In the genomic region with DNA sequence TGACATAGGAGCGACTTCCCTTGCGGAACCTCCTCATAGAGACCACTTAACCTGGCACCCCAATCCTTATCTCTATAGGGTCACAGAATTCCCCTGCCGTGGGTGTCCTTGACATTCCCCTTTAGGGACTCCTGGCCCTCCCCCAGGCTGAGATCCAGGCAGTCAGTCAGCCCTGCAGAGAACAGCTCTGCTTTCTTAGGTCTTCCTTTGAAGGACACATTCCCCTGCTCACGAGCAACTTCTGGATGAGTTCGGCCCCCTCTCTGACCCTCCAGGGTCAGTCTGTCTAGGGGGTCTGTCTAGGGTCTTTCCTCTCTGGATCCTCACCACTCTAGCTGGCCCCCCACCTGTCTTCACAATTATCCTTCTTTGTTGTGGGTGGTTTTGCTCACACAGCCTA, we compare ENCODE assay signal across 11 mouse cellular contexts. TPM values are rescaled to one million over a fixed set of nuclear protein-coding genes. Genes with fewer than 3 reads are reported as not detected.
DNase-seq lines count a peak whose midpoint lies in the region; ATAC-seq lines count a peak whose summit lies in the region.
"Had no signal": no experiment of that assay in that cellular context is flagged by ENCODE, and none has a peak within 500 bp of the region (broad histone marks: within the 10 kb centered on the region; RNA-seq: fewer than 3 reads in every experiment).

No protein-coding gene starts in this region.

- H3K36me3 ChIP-seq in forebrain, embryonic 10.5 days (replicated peaks), result no peaks in the 10 kb centered on the region
- H3K36me3 ChIP-seq in forebrain, embryonic 13.5 days (ENCODE audit: poor library complexity, severe bottlenecking), result no peaks in the 10 kb centered on the region
- no peaks in the 10 kb centered on the region for H3K36me3 ChIP-seq in liver, embryonic 11.5 days (ENCODE audit: control insufficient read depth, insufficient read depth, low read length)
- no peaks in the 10 kb centered on the region for H3K36me3 ChIP-seq in hindbrain, embryonic 15.5 days
- no peaks in the 10 kb centered on the region for H3K36me3 ChIP-seq in midbrain, embryonic 16.5 days (ENCODE audit: control insufficient read depth, insufficient read depth, low read length)

- WGBS in forebrain, embryonic 10.5 days, result 33% methylated on average over 5 of the region's 5 CpGs
- WGBS in forebrain, embryonic 13.5 days, result 37% methylated on average over 5 of the region's 5 CpGs
- 24% methylated on average over 5 of the region's 5 CpGs for WGBS in liver, embryonic 11.5 days
- 37% methylated on average over 5 of the region's 5 CpGs for WGBS in hindbrain, embryonic 15.5 days
- WGBS in midbrain, embryonic 16.5 days, result 32% methylated on average over 5 of the region's 5 CpGs

- peak overlapping the region; percentile 48 for H3K4me3 ChIP-seq in forebrain, embryonic 10.5 days
- H3K4me3 ChIP-seq in forebrain, embryonic 13.5 days, result no peak overlapping the region
- H3K4me3 ChIP-seq in liver, embryonic 11.5 days (ENCODE audit: low read depth, low read length), result peak overlapping the region; percentile 19
- peak overlapping the region; percentile 32; the same call in 1 of the 2 replicates for H3K4me3 ChIP-seq in hindbrain, embryonic 15.5 days
- no peak overlapping the region for H3K4me3 ChIP-seq in midbrain, embryonic 16.5 days (ENCODE audit: low read depth, low read length)

- peak overlapping the region; percentile 67; the same call in 1 of the 2 replicates for H3K27ac ChIP-seq in forebrain, embryonic 10.5 days
- H3K27ac ChIP-seq in forebrain, embryonic 13.5 days, result no peak overlapping the region
- H3K27ac ChIP-seq in liver, embryonic 11.5 days (ENCODE audit: low read depth, low read length), result no peak overlapping the region
- H3K27ac ChIP-seq in hindbrain, embryonic 15.5 days (replicated peaks), result no peak overlapping the region
- no peak overlapping the region for H3K27ac ChIP-seq in midbrain, embryonic 16.5 days (ENCODE audit: low read length)

- peaks cover 78% of the 10 kb centered on the region for H3K27me3 ChIP-seq in forebrain, embryonic 10.5 days (ENCODE audit: poor library complexity, severe bottlenecking)
- H3K27me3 ChIP-seq in forebrain, embryonic 13.5 days, result peaks cover 52% of the 10 kb centered on the region
- peaks cover 72% of the 10 kb centered on the region for H3K27me3 ChIP-seq in liver, embryonic 11.5 days (replicated peaks; ENCODE audit: control insufficient read depth, insufficient read depth, low read length)
- H3K27me3 ChIP-seq in hindbrain, embryonic 15.5 days, result peaks cover 37% of the 10 kb centered on the region
- H3K27me3 ChIP-seq in midbrain, embryonic 16.5 days (ENCODE audit: control insufficient read depth, insufficient read depth, low read depth, low read length), result peaks cover 27% of the 10 kb centered on the region

- no peak for ATAC-seq in forebrain, embryonic 13.5 days
- ATAC-seq in liver, embryonic 11.5 days (replicated peaks; ENCODE audit: low FRiP score), result no peak
- no peak for ATAC-seq in hindbrain, embryonic 15.5 days (ENCODE audit: low FRiP score, low read depth)
- no peak for ATAC-seq in midbrain, embryonic 16.5 days
- ATAC-seq in megakaryocyte-erythroid progenitor cell, adult 5-6 weeks (replicated peaks; ENCODE audit: low FRiP score, low TSS enrichment, poor library complexity, severe bottlenecking), result no peak

- no peak overlapping the region for H3K4me2 ChIP-seq in forebrain, embryonic 13.5 days
- peak overlapping the region; percentile 53 for H3K4me2 ChIP-seq in liver, embryonic 11.5 days
- peak overlapping the region; percentile 50 for H3K4me2 ChIP-seq in hindbrain, embryonic 15.5 days
- H3K4me2 ChIP-seq in midbrain, embryonic 16.5 days (ENCODE audit: low read length), result 0 out of 2 replicates have a peak overlapping the region, but pooled peaks have one; percentile 45

- peaks cover 49% of the 10 kb centered on the region for H3K4me1 ChIP-seq in forebrain, embryonic 10.5 days
- peaks cover 20% of the 10 kb centered on the region for H3K4me1 ChIP-seq in forebrain, embryonic 13.5 days
- H3K4me1 ChIP-seq in liver, embryonic 11.5 days (replicated peaks; ENCODE audit: control insufficient read depth, insufficient read depth, low read length), result peaks cover 16% of the 10 kb centered on the region
- H3K4me1 ChIP-seq in hindbrain, embryonic 15.5 days (replicated peaks), result peaks cover 9% of the 10 kb centered on the region; the same call in 1 of the 2 replicates
- H3K4me1 ChIP-seq in midbrain, embryonic 16.5 days (ENCODE audit: control insufficient read depth, insufficient read depth, low read length), result peaks cover 3% of the 10 kb centered on the region; the same call in 1 of the 2 replicates

- DNase-seq in forebrain, embryonic 10.5 days (ENCODE audit: extremely low spot score, low spot score), result no peak
- no peak for DNase-seq in liver, embryonic 11.5 days (ENCODE audit: low spot score)
- DNase-seq in liver, result no peak
- no peak for DNase-seq in layer of hippocampus, adult 9-11 months
- DNase-seq: right cerebral cortex, postnatal 25 days had no signal

- no peak overlapping the region for H3K9ac ChIP-seq in forebrain, embryonic 13.5 days
- H3K9ac ChIP-seq in liver, embryonic 11.5 days (ENCODE audit: low read depth, low read length), result no peak overlapping the region
- H3K9ac ChIP-seq in hindbrain, embryonic 15.5 days, result no peak overlapping the region
- H3K9ac ChIP-seq in midbrain, embryonic 16.5 days (ENCODE audit: low read depth, low read length), result no peak overlapping the region

- no peaks in the 10 kb centered on the region for H3K9me3 ChIP-seq in forebrain, embryonic 10.5 days
- no peaks in the 10 kb centered on the region for H3K9me3 ChIP-seq in forebrain, embryonic 13.5 days (replicated peaks)
- H3K9me3 ChIP-seq in liver, embryonic 11.5 days (ENCODE audit: control insufficient read depth, low read length), result no peaks in the 10 kb centered on the region
- no peaks in the 10 kb centered on the region for H3K9me3 ChIP-seq in hindbrain, embryonic 15.5 days
- no peaks in the 10 kb centered on the region for H3K9me3 ChIP-seq in midbrain, embryonic 16.5 days (replicated peaks; ENCODE audit: control insufficient read depth, low read length, poor library complexity, severe bottlenecking)

RNA-seq across cellular contexts. Expression of a gene that starts 1.1 kb away (rescaled TPM):
- 8.0 and 8.1 TPM in 2 replicates for polyA plus RNA-seq in forebrain, embryonic 10.5 days (2016; fragmentation: Nextera tagmentation; extraction: Ambion mirVana)
- polyA plus RNA-seq in forebrain, embryonic 13.5 days (2015; fragmentation: Nextera tagmentation; extraction: Ambion mirVana), result 5.0 and 5.3 TPM in 2 replicates
- polyA plus RNA-seq in liver, embryonic 11.5 days (2014; fragmentation: Nextera tagmentation; extraction: Ambion mirVana), result 2.5 TPM in 2 replicates
- 9.5 and 9.6 TPM in 2 replicates for polyA plus RNA-seq in hindbrain, embryonic 15.5 days (2015; fragmentation: Nextera tagmentation; extraction: Ambion mirVana)
- 8.0 and 10.6 TPM in 2 replicates for polyA plus RNA-seq in midbrain, embryonic 16.5 days (2015; fragmentation: Nextera tagmentation; extraction: Ambion mirVana)
- total RNA-seq in megakaryocyte-erythroid progenitor cell, adult 5-6 weeks (2014; fragmentation: Nextera tagmentation), result not detected in 2 replicates
- total RNA-seq in megakaryocyte-erythroid progenitor cell, adult 5-6 weeks (2017), result 3.3 TPM in 1 of 2 replicates, not detected in the other

RNA-seq across cellular contexts. Expression of a gene that starts 13.9 kb away (rescaled TPM):
- not detected in 2 replicates for polyA plus RNA-seq in forebrain, embryonic 10.5 days (2016; fragmentation: Nextera tagmentation; extraction: Ambion mirVana)
- not detected in 2 replicates for polyA plus RNA-seq in forebrain, embryonic 13.5 days (2015; fragmentation: Nextera tagmentation; extraction: Ambion mirVana)
- not detected in 2 replicates for polyA plus RNA-seq in liver, embryonic 11.5 days (2014; fragmentation: Nextera tagmentation; extraction: Ambion mirVana)
- polyA plus RNA-seq in hindbrain, embryonic 15.5 days (2015; fragmentation: Nextera tagmentation; extraction: Ambion mirVana), result not detected in 2 replicates
- polyA plus RNA-seq in midbrain, embryonic 16.5 days (2015; fragmentation: Nextera tagmentation; extraction: Ambion mirVana), result not detected in 2 replicates
- not detected in 2 replicates for total RNA-seq in megakaryocyte-erythroid progenitor cell, adult 5-6 weeks (2014; fragmentation: Nextera tagmentation)
- total RNA-seq in megakaryocyte-erythroid progenitor cell, adult 5-6 weeks (2017), result not detected in 2 replicates
- polyA plus RNA-seq: forebrain, embryonic 11.5 days; large intestine, adult 2 months had no signal

RNA-seq across cellular contexts. Expression of a gene that starts 44.5 kb away (rescaled TPM):
- polyA plus RNA-seq in forebrain, embryonic 10.5 days (2016; fragmentation: Nextera tagmentation; extraction: Ambion mirVana), result 5.8 TPM in 2 replicates
- 14.3 and 15.8 TPM in 2 replicates for polyA plus RNA-seq in forebrain, embryonic 13.5 days (2015; fragmentation: Nextera tagmentation; extraction: Ambion mirVana)
- polyA plus RNA-seq in liver, embryonic 11.5 days (2014; fragmentation: Nextera tagmentation; extraction: Ambion mirVana), result 4.2 and 4.4 TPM in 2 replicates
- polyA plus RNA-seq in hindbrain, embryonic 15.5 days (2015; fragmentation: Nextera tagmentation; extraction: Ambion mirVana), result 21.7 and 24.1 TPM in 2 replicates
- polyA plus RNA-seq in midbrain, embryonic 16.5 days (2015; fragmentation: Nextera tagmentation; extraction: Ambion mirVana), result 22.1 and 24.5 TPM in 2 replicates
- 1.4 and 2.8 TPM in 2 replicates for total RNA-seq in megakaryocyte-erythroid progenitor cell, adult 5-6 weeks (2014; fragmentation: Nextera tagmentation)
- 1.0 and 2.7 TPM in 2 replicates for total RNA-seq in megakaryocyte-erythroid progenitor cell, adult 5-6 weeks (2017)

RNA-seq across cellular contexts. Expression of a gene that starts 51.0 kb away (rescaled TPM):
- polyA plus RNA-seq in forebrain, embryonic 10.5 days (2016; fragmentation: Nextera tagmentation; extraction: Ambion mirVana), result 0.80 and 0.82 TPM in 2 replicates
- polyA plus RNA-seq in forebrain, embryonic 13.5 days (2015; fragmentation: Nextera tagmentation; extraction: Ambion mirVana), result 0.20 TPM in 1 of 2 replicates, not detected in the other
- 0.27 and 0.40 TPM in 2 replicates for polyA plus RNA-seq in liver, embryonic 11.5 days (2014; fragmentation: Nextera tagmentation; extraction: Ambion mirVana)
- polyA plus RNA-seq in hindbrain, embryonic 15.5 days (2015; fragmentation: Nextera tagmentation; extraction: Ambion mirVana), result 0.09 and 0.10 TPM in 2 replicates
- polyA plus RNA-seq in midbrain, embryonic 16.5 days (2015; fragmentation: Nextera tagmentation; extraction: Ambion mirVana), result 0.04 TPM in 1 of 2 replicates, not detected in the other
- not detected in 2 replicates for total RNA-seq in megakaryocyte-erythroid progenitor cell, adult 5-6 weeks (2014; fragmentation: Nextera tagmentation)
- total RNA-seq in megakaryocyte-erythroid progenitor cell, adult 5-6 weeks (2017), result not detected in 2 replicates

Comparison
In these comparisons a context has a peak if more than half of its experiments do, and no peak if none do; other contexts are left out.
1. H3K4me3 ChIP-seq: peak in forebrain, embryonic 10.5 days (single experiment), liver, embryonic 11.5 days (single experiment) and hindbrain, embryonic 15.5 days (single experiment); none in forebrain, embryonic 13.5 days (single experiment) and midbrain, embryonic 16.5 days (single experiment).